Mouse (Mus musculus) midbrain, embryonic 13.5 days (tissue): ENCODE results near the gene Efcab14. TPM values are rescaled to one million over a fixed set of nuclear protein-coding genes. Genes with fewer than 3 reads are reported as not detected.

Experiments used
- ATAC-seq: fragments of 200-750 bp; cut with Nextera tagmentation; 2 replicates; pipeline ENCODE4 v1.8.0; 2017; ENCODE audit warnings: mild to moderate bottlenecking, moderate TSS enrichment, moderate library complexity
- H3K27ac ChIP-seq: fragments of 300-500 bp; sonication (generic); 2 replicates; pipeline ENCODE4 v1.5.1; 2015; ENCODE audit warnings: inconsistent platforms, mild to moderate bottlenecking, moderate library complexity
- H3K27me3 ChIP-seq: fragments of 300-500 bp; sonication (generic); 2 replicates; pipeline ENCODE4 v1.6.1; 2015; ENCODE audit warnings: mild to moderate bottlenecking, inconsistent platforms
- H3K36me3 ChIP-seq: fragments of 300-500 bp; sonication (generic); 2 replicates; pipeline ENCODE4 v1.6.1; 2015; ENCODE audit warnings: mild to moderate bottlenecking, inconsistent platforms
- H3K4me1 ChIP-seq: fragments of 300-500 bp; sonication (generic); replicated peaks from 2 replicates; pipeline ENCODE4 v1.6.1; 2015; ENCODE audit warnings: inconsistent platforms
- H3K4me2 ChIP-seq: fragments of 300-500 bp; sonication (generic); replicated peaks from 2 replicates; pipeline ENCODE4 v1.6.1; 2015; ENCODE audit warnings: moderate library complexity, mild to moderate bottlenecking, inconsistent platforms
- H3K4me3 ChIP-seq: fragments of 300-500 bp; sonication (generic); replicated peaks from 2 replicates; pipeline ENCODE4 v1.5.1; 2015; ENCODE audit warnings: mild to moderate bottlenecking, inconsistent platforms
- H3K9ac ChIP-seq: fragments of 300-500 bp; sonication (generic); replicated peaks from 2 replicates; pipeline ENCODE4 v1.6.1; 2015; ENCODE audit warnings: mild to moderate bottlenecking, inconsistent platforms
- H3K9me3 ChIP-seq: fragments of 300-500 bp; sonication (generic); 2 replicates; pipeline ENCODE4 v1.6.1; 2016; ENCODE audit warnings: mild to moderate bottlenecking, inconsistent platforms
- WGBS: fragments of 180-500 bp; shearing (Covaris S2); methylation state at CpG from one replicate; pipeline ENCODE4 v1.1.7; 2015; 5-methylcytosine and 5-hydroxymethylcytosine counted together
- polyA plus RNA-seq: library from polyadenylated mRNA; unstranded; fragments of >200 nt; fragmentation: Nextera tagmentation; extraction: Ambion mirVana; gene quantifications from 2 replicates; pipeline ENCODE4 v1.2.1, GENCODE M21; 2015

Efcab14 gene
- polyA plus RNA-seq, 1 experiment from 2014 or later: 23.9 TPM

DNA sequence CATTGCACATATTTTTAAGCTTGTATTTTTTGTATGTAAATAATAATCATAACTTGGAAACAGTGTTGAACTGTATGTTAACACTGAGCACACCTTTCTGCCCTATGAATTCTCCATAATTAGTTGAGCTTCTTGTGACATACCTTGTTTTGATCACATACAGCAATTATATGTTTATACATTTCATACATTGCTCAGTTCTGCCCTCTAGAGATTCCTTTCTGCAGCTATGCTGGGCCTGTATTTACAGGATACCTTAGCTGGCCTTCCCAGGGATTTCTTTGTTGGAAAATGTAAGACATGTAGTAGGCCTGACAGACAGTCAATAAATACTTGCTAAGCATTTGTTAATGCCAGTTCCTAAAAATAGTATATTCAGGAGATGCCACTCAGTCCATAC, 5.1 kb downstream of the Efcab14 start:
- no peak overlapping the region for H3K4me2 ChIP-seq
- H3K9ac ChIP-seq: no peak overlapping the region
- no peak overlapping the region for H3K4me3 ChIP-seq
- H3K27ac ChIP-seq: no peak overlapping the region
- peaks cover 41% of the 10 kb centered on the region for H3K36me3 ChIP-seq
- H3K9me3 ChIP-seq: no peaks in the 10 kb centered on the region
- no peaks in the 10 kb centered on the region for H3K27me3 ChIP-seq
- peaks cover 21% of the 10 kb centered on the region for H3K4me1 ChIP-seq
- ATAC-seq: no peak

DNA sequence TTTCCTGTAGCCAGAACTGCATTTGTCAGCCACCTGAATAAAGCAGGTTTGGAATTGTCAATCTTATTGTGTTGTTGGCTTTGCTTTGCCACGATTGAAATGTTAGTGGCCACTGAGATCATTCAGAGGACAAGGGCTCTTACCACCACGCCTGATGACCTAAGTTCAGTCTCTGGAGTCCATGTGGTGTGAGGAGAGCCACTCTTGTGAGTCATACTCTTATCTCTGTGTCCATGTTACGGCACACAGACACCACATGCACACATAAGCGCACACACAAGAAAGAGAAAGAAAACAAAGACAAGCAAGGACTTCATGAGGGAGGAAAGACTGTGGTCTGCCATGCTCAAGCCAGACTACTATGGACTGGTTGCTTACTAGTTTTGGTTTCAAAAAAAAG, 5.6 kb downstream of the Efcab14 start:
- Histone ChIP-seq H3K9ac (no peak overlapping the region), H3K36me3 (peaks cover 43% of the 10 kb centered on the region), H3K27ac (no peak overlapping the region), H3K27me3 (no peaks in the 10 kb centered on the region), H3K4me3 (no peak overlapping the region), H3K4me1 (peaks cover 19% of the 10 kb centered on the region), H3K4me2 (no peak overlapping the region), H3K9me3 (no peaks in the 10 kb centered on the region)
- ATAC-seq: no peak
- 89% methylated on average over 4 of the region's 4 CpGs for WGBS

GRCm38 (mm10) chr4:115748181-115748580, 10.6 kb downstream of the Efcab14 start:
- 67% methylated on average over 1 of the region's 1 CpGs for WGBS
- H3K4me1 ChIP-seq: no peaks in the 10 kb centered on the region
- H3K4me3 ChIP-seq: no peak overlapping the region
- H3K27me3 ChIP-seq: no peaks in the 10 kb centered on the region
- H3K9me3 ChIP-seq: no peaks in the 10 kb centered on the region
- H3K27ac ChIP-seq: no peak overlapping the region
- no peak overlapping the region for H3K4me2 ChIP-seq
- H3K36me3 ChIP-seq: peaks cover 44% of the 10 kb centered on the region
- no peak overlapping the region for H3K9ac ChIP-seq
- no peak for ATAC-seq

DNA sequence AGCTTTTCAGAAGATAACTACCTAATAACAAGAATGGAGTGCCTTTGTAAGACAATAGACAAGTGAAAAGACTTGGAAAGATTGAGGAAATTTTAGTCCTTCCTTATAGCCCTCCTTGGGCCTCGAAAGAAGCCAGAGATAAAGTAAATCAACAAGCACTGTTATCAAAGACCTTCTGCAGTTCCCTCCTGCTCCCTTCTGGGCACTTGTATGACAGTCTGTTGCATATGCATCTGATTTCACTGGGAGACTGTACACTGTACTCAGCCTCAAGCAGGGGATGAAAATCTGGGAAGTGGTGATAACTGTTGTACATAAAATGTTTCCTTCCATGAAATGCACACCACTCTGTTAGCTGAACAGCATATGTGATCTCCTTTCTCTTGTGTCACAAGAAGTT, 11.8 kb downstream of the Efcab14 start:
- no peak overlapping the region for H3K4me3 ChIP-seq
- WGBS: 93% methylated on average over 1 of the region's 1 CpGs
- H3K36me3 ChIP-seq: peaks cover 47% of the 10 kb centered on the region
- no peaks in the 10 kb centered on the region for H3K9me3 ChIP-seq
- H3K27me3 ChIP-seq: no peaks in the 10 kb centered on the region
- no peak overlapping the region for H3K4me2 ChIP-seq
- ATAC-seq: no peak
- no peak overlapping the region for H3K9ac ChIP-seq
- no peak overlapping the region for H3K27ac ChIP-seq
- H3K4me1 ChIP-seq: no peaks in the 10 kb centered on the region

- ATAC-seq: no peak
- Histone ChIP-seq H3K27ac (no peak overlapping the region), H3K27me3 (no peaks in the 10 kb centered on the region), H3K4me3 (no peak overlapping the region), H3K4me2 (no peak overlapping the region), H3K36me3 (peaks cover 49% of the 10 kb centered on the region), H3K4me1 (no peaks in the 10 kb centered on the region), H3K9ac (no peak overlapping the region), H3K9me3 (no peaks in the 10 kb centered on the region)
- 93% methylated on average over 3 of the region's 3 CpGs for WGBS
Measured at GRCm38 (mm10) chr4:115754101-115754500, 16.6 kb downstream of the Efcab14 start.

DNA sequence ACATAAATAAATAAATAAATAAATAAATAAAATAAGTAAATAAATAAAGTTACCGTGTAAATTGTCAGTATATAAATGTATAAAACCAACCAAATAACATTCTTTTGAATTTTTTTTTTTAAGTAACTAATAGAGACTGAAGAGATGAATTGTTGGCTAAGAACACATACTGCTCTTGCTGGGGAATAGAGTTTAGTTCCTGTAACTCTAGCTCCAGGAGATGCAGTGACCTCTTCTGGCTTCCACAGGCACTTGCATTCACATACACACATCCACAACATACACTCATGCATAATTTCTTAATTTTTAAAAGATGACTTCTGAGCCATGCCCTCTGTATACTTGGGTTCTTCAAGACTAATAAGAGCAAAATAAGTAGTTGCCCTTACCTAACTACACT, 17.3 kb downstream of the Efcab14 start:
- no peaks in the 10 kb centered on the region for H3K4me1 ChIP-seq
- H3K4me3 ChIP-seq: no peak overlapping the region
- no peak overlapping the region for H3K9ac ChIP-seq
- no peak overlapping the region for H3K27ac ChIP-seq
- WGBS: 100% methylated on average over 1 of the region's 1 CpGs
- H3K36me3 ChIP-seq: peaks cover 49% of the 10 kb centered on the region
- H3K4me2 ChIP-seq: no peak overlapping the region
- no peak for ATAC-seq
- no peaks in the 10 kb centered on the region for H3K9me3 ChIP-seq
- no peaks in the 10 kb centered on the region for H3K27me3 ChIP-seq

GRCm38 (mm10) chr4:115761206-115761605, 23.7 kb downstream of the Efcab14 start:
- WGBS: 41% methylated on average over 3 of the region's 3 CpGs
- H3K9me3 ChIP-seq: no peaks in the 10 kb centered on the region
- no peak overlapping the region for H3K27ac ChIP-seq
- H3K4me1 ChIP-seq: no peaks in the 10 kb centered on the region
- no peak for ATAC-seq
- H3K4me3 ChIP-seq: no peak overlapping the region
- H3K36me3 ChIP-seq: peaks cover 69% of the 10 kb centered on the region
- no peak overlapping the region for H3K4me2 ChIP-seq
- no peak overlapping the region for H3K9ac ChIP-seq
- H3K27me3 ChIP-seq: no peaks in the 10 kb centered on the region

DNA sequence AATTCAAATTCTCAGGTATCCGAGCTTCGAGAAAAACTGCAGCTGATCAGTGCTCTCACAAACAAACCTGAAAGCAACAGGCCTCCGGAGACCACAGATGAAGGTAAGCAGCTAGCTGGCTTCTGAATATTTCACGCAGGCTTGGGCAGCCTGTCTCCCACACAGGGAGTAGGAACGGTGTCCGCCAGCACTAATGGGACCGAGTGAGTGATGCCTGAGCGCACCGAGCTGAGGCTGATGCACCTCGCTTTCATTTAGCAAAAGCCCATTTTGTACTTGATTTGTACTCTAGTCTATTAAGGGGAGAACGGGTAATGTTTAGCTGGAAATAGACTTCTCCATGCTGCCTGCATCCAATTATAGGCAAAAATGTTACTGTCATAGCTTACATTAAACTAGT, 27.0 kb downstream of the Efcab14 start:
- no peak overlapping the region for H3K4me3 ChIP-seq
- H3K9me3 ChIP-seq: no peaks in the 10 kb centered on the region
- ATAC-seq: no peak
- H3K4me1 ChIP-seq: no peaks in the 10 kb centered on the region
- H3K27me3 ChIP-seq: no peaks in the 10 kb centered on the region
- H3K27ac ChIP-seq: no peak overlapping the region
- H3K9ac ChIP-seq: no peak overlapping the region
- peaks cover 70% of the 10 kb centered on the region for H3K36me3 ChIP-seq
- no peak overlapping the region for H3K4me2 ChIP-seq
- 88% methylated on average over 11 of the region's 11 CpGs for WGBS

DNA sequence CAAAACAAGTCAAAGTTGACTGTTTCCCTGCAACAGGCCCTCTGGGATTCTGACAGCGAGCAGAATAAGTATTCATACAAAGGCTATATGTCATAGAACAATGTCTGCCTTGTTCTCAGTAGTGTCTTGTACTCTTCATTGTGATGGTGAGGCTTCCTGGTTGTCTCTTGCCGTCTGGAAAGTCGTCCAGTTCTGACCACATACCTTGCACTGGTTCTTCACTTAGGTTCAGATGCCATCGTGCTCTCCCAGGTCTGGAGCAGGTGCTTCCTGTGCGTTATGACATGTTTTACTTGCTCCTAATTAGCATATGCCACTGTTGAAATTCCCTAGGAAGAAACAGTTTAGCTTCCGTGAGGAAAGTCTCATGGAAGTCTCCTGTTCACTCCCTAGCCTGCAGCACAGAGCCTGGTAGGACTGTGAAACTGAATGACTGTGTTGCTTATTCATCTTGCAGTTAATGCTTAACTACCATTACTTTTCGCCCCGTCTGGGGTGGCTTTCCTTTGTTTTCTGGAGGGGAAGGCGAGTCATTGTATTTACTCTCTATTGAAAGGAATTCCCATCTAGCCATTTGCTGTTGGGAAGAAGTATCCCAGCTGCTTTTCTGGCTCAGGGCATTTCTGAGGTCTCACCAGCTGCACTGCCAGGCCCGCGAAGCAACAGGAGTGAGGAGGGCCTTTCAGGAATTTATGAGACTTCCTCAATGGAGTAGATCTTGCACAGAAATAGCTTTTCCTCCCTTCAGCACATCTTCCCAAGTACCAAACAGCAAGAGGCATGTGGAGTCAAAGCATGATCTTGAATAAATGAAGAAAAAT, 30.3 kb downstream of the Efcab14 start:
- Histone ChIP-seq H3K27me3 (no peaks in the 10 kb centered on the region), H3K36me3 (peaks cover 64% of the 10 kb centered on the region), H3K9ac (no peak overlapping the region), H3K27ac (no peak overlapping the region), H3K4me1 (no peaks in the 10 kb centered on the region), H3K4me3 (no peak overlapping the region), H3K9me3 (no peaks in the 10 kb centered on the region), H3K4me2 (no peak overlapping the region)
- ATAC-seq: no peak
- 71% methylated on average over 11 of the region's 11 CpGs for WGBS

- no peaks in the 10 kb centered on the region for H3K27me3 ChIP-seq
- H3K27ac ChIP-seq: no peak overlapping the region
- H3K36me3 ChIP-seq: peaks cover 47% of the 10 kb centered on the region
- no peaks in the 10 kb centered on the region for H3K9me3 ChIP-seq
- ATAC-seq: no peak
- 90% methylated on average over 6 of the region's 6 CpGs for WGBS
- H3K4me2 ChIP-seq: no peak overlapping the region
- H3K4me1 ChIP-seq: no peaks in the 10 kb centered on the region
- H3K4me3 ChIP-seq: no peak overlapping the region
- no peak overlapping the region for H3K9ac ChIP-seq
Measured at GRCm38 (mm10) chr4:115775056-115775455, 37.5 kb downstream of the Efcab14 start.

DNA sequence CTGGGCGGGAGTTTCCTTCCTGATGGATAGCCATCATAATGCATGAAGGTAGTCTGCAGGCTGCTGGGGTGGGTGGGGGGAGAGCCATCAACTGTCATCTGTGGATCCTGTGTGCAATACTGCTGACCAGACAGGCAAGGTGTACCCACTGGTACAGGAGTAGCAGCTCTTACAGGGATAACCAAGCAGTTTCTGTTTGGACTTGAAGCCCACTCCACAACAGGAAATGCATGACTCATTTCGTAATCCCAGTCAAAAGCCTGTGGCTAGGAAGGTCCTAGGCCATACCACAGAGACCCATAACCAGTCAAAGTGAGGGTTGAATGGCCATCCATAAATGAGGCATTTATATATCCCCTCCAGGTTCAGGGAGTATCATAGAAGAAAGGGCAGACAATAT, 40.1 kb downstream of the Efcab14 start:
- Histone ChIP-seq H3K27ac (no peak overlapping the region), H3K4me1 (no peaks in the 10 kb centered on the region), H3K27me3 (no peaks in the 10 kb centered on the region), H3K9ac (no peak overlapping the region), H3K4me2 (no peak overlapping the region), H3K36me3 (peaks cover 35% of the 10 kb centered on the region), H3K4me3 (no peak overlapping the region), H3K9me3 (no peaks in the 10 kb centered on the region)
- WGBS: 95% methylated on average over 2 of the region's 2 CpGs
- ATAC-seq: no peak

GRCm38 (mm10) chr4:115780269-115780668, 42.7 kb downstream of the Efcab14 start:
- WGBS: 52% methylated on average over 6 of the region's 6 CpGs
- H3K4me3 ChIP-seq: no peak overlapping the region
- no peak overlapping the region for H3K9ac ChIP-seq
- no peak for ATAC-seq
- peaks cover 6% of the 10 kb centered on the region for H3K4me1 ChIP-seq
- H3K9me3 ChIP-seq: no peaks in the 10 kb centered on the region
- no peak overlapping the region for H3K4me2 ChIP-seq
- no peaks in the 10 kb centered on the region for H3K27me3 ChIP-seq
- H3K27ac ChIP-seq: no peak overlapping the region
- H3K36me3 ChIP-seq: peaks cover 14% of the 10 kb centered on the region

DNA sequence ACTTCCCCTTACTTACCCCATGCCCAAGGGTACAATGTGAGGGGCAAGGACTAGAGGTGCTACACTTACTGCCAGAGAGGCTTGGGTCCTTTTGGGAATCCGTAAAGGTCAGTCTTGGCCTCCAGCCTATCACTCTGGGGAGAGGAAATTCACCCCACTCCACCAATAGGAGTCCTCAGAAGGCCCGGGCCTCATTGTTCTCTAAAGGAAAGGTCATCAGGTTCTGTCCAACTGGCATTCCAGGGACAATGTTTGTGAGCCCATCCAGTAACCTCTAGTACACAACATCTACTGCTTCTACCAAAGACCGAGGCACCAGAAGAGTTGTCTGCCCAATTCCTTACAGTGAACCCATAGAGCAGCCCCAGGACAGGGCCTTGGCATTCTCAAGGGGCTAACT, 43.4 kb downstream of the Efcab14 start, which contains the start of gene Tex38:
Gene Tex38, minus strand, starts transcription at position 101 of the 400 bp plus-strand sequence.
- H3K9me3 ChIP-seq: no peaks in the 10 kb centered on the region
- no peak within 1 kb of the TSS for H3K9ac ChIP-seq
- no peak within 1 kb of the TSS for H3K27ac ChIP-seq
- no peak for ATAC-seq
- 85% methylated on average over 3 of the region's 3 CpGs for WGBS
- peaks cover 14% of the 10 kb centered on the region for H3K36me3 ChIP-seq
- H3K4me1 ChIP-seq: peaks cover 13% of the 10 kb centered on the region
- H3K4me3 ChIP-seq: no peak within 1 kb of the TSS
- no peak within 1 kb of the TSS for H3K4me2 ChIP-seq
- H3K27me3 ChIP-seq: no peaks in the 10 kb centered on the region
